Mouse (Mus musculus) cerebellum, adult 18-20 months (tissue): ENCODE measurements around the gene Itgb7.
"Not testable (repeated sequence)": the region's sequence is repeated elsewhere in the genome, so short reads cannot be mapped to it uniquely, and the experiment has no call there.

ENCODE experiments used
- DNase-seq, 2 experiments: peaks; one replicate each; pipeline ENCODE4 v3.0.0; 2021

The Itgb7 gene

DNA sequence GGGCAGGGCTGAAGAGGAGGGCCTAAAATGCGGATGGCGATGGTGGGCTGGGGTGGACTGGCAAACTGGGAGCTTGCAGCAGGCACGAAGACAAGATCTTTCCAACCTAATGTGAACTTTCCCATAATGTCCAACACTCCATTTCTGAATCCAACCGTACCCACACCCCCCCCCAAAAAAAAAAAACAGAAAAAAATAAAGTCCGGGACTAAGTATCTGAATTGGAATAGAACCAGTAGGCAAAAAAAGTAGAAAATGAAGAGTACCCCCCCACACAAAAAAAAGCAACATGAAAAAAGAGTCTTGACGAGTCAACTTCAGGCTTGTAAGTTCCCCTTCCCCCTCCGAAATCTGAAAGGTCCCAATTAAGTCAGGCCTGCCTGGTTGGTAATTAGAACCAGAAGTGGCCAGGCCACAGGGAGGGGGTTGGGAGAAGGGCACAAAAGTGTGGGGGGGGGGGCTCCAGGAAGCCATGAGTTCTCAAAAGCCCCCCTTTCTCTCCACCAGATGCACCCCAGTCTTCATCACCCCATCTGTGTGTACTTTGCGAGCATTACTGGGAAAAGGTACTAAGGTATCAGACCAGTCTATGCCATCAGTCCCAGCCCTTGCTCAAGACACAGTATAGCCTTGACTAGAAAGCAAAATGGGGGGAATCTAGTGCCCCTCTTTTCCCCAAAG lies 16.5 kb upstream of the Itgb7 start:
- DNase-seq = no peak

DNA sequence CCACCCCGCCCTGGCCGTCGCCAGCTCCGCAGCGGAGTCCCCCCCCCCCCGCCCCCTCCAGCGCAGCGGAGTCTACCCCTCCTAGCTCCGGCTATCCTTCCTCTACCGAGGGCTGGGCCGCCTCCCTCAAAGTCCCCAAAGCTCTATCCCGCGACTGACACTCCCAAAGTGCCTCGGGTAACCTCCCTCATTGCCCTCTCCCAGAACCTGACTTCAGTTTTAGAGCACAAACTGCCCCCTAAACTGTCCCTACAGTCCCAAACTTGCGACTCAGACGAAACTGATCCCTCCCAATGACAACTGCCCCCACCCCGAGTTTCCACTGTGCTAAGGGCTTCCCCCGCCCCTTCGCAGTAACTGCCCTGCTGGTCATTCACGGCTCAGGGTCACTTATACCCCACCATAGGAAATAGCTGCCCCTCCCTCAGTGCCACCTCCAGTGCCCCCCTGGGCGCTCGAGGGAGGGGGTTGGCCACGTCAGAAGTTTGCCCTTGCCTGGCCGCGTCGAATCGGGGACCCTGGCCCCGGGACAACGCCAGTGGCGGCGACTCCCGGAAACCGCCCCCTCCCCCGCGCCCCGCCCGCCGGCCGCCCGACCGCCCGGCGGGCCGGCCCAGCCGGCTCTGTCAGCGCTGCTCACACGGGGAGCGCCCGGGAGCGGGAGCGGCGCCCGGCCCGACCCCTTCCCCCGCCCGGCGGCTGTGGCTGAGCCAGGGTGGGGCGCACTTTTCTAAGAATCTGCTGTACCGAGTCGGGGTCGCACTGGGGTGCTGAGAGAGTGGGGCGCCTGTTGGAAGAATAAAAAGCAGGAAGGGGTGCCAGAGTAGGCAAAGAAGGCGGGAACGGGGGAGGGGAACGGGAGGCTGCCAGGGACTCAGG lies 15.7 kb upstream of the Itgb7 start:
- peak; percentile 50 to 51 for DNase-seq

DNA sequence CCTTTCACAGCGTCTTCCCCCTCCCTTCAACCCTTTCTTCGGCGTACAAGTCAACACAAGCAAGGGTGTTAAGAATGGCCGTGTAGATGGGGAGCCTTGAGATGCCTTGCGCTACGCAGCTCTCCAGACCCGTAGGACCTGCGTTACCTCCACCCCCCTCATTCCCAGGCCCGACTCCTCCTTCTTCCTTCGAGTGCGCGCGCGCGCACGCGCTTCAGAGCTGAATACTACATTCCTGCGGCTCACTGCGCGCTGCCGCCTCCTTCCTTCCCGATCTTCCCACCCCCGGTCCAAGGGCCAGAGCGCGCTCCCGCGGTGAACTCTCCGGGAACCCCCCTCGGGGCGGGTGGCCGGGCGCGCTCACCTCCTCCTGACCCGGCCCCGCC lies 15.1 kb upstream of the Itgb7 start:
- peak; percentile 91 to 94 for DNase-seq

DNA sequence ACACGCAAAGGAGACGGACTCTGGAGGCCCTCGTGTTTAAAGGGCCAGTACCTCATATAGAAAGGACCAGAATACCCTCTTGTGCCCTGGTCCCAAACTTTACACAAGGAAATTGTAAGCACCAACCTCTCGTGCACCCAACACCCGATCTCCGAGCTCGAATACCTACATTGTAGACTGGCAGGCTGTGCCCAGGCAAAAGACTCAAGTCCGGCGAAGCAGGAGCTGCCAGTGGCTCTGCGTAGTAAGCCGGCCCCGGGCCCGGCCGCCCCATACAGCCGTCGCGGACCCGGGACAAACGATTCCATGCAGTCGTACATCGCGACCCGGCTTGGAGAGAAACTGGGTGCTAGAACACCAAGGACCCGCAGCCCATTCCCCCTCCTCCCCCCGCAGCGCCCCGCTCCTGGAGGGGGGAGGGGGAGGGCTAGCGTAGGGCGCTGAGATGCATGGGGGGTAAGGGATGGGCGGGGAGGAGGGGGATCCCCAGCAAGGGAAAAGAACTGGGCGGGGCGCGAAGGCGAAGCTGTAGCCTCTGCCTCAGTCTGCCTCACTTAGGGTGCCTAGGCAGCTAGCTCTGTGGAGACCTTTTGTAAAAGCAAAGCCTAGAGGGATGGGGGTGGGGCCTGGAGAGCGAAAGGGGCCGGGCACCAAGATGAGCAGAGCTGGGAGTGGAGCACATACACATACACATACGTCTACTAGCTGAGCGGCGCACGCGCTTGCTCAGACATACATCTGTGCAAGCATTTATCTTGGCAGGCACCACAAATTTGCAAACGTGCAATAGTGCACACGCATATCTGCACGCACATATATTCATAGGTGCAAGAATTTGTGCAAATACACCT lies 14.4 kb upstream of the Itgb7 start:
- DNase-seq = peak; percentile 70 to 78

DNA sequence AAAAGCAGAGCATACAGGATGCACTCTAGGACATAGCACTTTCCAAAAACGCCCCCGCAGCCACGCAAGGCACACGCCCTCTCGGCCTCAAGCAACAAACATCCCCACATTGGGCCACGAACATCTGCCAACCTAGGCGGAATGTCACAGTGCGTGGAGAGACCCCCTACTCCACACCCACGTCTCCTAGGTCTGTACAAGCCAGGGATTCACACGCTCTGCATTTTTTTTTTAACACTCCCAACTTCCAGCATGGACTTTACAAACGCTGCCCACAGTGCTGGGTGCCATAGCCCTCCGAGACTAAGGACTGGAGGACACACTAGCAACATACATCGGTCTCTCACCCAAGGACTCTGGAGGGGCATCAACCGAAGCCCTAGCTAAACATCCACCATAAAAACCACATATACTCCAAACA lies 13.7 kb upstream of the Itgb7 start:
- DNase-seq = no peak

DNA sequence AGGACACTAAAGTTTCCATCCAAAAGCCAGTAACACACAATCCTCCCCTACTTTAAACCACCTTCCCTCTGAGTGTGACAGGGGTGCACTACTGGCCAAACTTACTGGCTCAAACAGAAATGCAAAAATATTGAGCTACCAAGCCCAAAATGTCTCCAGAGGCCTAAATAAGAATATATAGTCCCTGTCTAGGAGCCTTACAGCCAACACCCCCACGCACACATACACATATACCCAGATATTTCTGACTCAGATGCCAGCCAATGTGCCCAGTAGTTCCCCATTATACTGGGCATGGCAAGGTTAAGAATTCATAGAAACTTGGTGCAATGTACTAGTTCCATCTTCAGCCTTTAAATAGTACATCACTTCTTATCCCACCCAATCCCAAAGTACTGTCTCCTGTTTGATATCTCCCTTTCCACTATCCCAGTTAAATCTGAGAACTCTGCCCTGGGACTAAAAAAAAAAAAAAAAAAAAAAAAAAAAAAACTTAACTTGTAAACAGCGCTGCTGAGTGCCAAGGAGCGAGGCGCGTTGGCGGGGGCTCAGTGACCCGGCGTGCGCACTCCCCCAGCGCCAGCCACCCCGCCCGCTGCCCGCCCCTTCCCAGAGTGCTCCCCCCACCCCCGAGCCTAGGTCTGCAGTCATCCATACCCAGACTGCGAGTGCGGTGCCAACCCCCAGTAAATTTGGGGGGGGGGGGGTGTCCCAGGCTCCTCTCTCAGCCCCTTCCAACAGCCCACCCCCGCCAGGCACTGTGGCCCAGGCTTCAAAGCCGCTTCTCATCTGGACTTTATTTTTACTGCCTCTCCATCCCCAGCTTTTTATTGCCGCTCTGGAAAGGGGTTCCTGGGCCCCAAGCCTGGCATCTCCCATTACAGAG lies 12.8 kb upstream of the Itgb7 start:
- no peak for DNase-seq

DNA sequence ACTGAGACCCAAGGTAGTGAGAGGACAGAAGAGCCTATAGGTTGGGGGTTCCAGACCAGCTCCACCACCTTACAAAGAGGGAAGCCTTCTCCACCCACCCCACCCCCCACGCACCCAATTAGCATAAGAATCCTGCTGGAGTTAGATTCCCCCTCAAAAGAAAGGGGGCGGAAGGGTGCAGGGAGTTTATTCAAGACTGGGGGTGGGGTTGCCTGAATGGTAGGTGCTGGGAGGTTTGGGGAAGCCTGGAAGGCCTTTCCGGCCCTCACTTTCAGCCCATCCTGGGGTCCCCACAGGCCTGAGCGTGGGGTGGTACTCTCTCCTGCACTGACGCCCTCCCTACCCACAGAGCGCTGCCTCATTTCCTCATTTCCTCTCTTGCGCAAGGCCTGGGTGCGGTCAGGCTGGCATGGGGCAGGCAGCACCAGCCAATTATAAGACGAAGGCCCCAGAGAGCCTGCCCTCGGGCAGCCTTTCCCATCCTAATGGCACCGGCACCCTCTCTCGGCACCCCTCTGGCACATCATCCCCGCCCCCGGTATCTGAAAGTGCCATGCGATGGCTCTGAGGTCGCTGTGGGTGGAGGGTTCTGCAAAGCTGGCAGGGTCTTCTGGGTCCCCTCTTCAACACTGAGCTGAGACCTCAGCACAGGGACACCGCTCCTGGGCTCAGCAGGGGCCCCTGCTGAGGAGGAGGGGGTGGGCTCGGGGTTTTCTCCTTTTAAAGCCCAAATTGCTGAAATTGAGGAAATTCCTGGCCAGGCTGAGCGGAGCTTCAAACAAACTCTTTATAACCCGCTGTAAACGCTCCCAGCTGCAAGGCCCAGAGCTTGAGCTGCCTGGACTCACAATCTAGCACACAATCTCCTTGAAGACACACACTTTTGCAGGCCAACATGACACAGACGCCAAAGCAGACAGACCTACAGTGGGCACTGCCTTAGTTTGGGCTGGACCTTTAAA lies 11.8 kb upstream of the Itgb7 start:
- DNase-seq = no peak

DNA sequence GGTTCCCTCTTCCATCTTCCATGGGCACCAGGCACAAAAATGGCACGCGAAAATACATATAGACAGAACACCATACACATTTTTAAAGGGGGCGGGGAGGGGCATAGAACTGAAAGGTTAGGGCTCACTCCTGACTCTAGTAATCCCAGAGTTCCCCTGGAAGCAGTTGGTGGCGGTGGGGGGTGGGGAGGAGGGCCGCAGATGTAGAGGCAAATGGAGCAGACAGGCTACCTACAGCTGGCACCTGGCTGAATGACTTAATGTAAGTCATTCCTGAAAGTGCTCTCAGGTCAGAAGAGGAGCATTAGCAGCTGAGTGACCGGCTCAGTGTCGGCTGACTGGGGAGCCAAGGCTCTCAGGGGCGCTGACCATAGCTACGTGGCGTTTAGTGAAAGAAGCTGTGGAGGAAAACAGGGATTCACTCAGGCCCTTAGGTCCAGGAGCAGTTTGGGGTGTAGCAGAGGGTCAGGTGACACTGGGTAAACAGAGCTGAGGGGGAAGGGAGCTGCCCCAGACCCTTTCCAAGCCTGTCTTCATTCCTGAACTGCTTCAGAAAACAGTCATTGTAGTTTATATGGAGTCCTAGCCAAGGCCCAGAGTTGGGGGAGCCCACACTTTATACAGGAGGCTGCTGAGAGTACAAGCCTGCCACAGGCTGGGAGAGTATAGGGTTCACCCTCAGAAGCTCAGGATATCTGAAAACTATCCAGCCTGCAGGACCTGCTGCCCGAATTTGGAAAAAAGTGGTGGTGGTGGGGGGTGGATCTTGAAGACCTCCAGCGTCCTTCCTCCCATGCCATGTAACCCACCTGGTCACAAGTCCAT lies 10.9 kb upstream of the Itgb7 start:
- DNase-seq = no peak

DNA sequence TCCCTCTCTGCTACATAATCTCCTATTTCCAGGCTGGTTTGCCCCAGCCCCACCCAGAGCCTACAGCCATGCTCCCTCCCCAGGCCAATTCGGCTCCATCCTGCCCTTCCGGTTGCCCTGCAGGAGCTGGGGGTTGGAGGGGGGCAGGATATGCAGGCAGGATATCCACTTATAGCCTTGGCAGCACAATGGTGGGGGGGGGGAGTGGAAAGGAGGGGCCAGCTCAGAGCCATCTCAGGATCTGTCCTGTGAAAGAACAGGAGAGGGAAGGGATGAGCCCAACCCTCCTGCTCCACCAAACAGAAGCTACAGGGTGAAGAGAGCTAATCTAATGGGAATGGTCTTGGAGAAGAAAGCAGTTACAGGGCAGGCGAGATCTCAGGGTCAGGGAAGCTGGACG lies 8.9 kb upstream of the Itgb7 start:
- DNase-seq = no peak

DNA sequence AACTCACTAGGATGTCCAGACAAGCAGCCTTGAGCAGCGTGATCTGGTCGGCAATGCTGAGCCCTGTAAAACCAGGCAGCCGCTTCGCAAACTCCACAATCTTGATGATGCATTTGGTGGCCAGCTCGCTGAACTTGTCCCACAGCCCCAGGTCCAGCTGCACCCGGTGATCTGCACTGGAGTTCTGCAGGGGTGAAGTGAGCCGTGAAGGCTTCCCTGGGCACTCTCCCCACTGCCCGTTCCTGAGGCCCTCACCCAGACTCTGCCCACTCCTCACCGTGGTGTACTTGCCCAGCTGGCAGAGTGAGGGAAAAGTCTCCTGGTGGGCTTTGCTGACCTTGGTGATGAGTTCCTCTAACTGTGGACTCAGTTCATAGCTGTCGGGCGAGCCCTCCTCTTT lies 8.1 kb upstream of the Itgb7 start:
- DNase-seq = no peak

DNA sequence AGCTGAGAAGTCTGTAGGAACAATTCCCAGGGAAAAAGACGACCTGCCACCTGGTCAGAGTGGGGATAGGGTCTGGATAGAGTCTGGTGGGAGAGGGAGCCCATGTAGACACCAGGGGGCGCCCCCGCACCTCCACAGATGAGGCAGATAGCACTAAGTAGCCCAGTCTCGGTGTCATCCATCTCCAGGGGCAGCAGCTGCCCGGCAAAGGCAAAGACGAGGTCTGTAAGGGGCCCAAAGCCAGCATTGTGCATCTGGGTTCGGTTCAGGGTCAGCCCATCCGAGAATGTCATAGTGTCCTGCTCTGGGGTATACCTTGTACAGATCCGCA lies 7.5 kb upstream of the Itgb7 start:
- peak; percentile 74 to 84 for DNase-seq

DNA sequence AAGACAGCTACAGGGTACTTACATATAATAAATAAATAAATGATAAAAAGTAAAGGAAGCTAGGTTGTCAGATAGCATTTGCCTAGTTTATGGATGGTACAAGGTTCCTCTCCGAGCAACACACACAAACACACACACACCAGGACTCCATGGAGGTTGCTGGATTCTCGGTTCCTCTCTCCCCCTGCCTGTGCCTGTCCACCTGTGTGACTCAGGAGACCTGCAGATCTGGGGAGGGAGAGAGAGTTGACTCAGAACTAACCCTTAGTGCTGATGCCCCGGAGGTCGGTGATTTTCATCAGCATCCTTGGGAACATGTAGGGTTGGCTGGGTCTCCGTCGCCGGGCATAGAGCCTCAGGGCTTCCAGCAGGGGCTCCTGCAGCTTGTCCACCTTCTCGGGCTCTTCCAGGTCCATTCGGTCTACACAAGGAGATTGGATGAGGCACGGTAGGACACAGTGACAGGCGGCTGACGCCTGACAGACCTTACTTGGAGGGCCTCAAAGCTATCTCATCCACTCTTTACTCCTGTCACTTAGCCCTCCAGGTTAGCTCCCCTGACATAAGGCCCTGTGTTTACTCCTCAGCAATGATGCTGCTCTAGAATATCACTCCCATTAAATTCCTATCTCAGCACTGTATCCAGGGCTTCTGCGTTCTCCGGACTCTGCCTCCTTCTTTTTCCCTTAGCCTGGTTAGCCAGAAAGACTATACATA lies 7.0 kb upstream of the Itgb7 start:
- no peak for DNase-seq

DNA sequence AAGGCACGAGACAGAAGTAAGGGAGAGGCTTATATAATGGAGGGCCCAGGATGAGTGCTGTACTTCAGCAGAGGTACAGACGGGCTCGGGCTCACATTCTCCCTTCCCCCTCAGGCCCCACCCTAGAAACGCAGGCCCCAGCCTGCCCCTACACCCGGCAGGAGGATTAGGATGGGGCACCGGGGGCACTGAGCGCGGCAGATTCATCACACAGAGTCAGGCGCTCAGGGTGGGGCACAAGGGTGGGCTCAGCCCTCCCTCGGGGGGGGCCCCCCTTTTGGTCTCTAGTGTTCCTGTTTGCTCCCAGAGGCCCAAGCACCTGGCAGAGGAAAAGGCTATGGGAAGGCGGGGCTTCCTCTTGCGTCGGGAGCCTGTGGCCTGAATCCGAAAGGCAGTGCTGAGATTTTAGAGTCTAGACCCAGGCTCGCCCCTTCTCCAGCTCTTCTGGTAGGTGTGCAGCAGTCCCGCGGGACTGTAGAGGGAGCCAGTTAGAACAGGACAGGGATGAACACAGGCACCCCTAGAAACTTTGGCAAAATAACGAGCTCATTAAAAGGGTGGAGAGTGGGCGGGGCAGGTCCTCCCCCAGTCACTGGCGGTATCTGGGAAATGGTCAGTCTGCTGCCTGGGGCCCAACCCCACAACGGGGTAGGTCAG lies 3.8 kb upstream of the Itgb7 start:
- no peak for DNase-seq

DNA sequence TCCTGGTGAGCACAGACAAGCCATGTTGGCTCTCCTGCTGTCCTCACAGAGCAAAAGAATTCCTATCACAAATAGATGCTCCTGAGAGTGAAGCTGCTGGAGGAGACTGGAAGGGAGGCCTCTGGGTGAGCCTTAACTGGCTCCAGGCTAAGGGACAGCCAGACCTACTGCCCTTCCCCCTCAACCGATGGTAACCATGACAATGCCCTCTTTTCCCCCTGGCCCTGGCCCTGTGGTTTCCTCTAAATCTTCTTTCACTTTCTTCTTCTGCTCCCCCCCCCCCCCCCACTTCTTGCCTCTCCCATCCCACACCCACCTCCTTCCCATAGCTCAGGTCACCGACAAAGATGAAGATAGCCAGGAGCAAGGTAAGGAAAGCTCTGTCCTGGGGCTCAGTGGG lies 2.2 kb upstream of the Itgb7 start:
- no peak for DNase-seq

DNA sequence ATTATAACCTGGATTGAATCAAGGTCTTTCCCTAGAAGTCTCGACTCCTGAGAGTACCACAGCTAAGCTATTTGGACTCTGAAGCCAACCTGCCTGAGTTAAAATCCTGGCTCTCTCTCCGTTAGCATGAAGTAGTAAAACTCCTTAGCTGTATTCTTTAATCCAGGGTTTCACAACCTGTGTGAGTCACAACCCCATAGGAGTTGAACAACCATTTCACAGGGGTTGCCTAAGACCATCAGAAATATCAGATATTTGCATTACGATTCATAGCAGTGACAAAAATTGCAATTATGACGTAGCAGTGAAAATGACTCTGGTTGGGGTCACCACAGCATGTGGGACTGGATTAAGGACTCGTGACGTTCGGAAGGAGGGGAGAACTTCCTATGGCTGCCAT lies 1.0 kb upstream of the Itgb7 start:
- DNase-seq = no peak

DNA sequence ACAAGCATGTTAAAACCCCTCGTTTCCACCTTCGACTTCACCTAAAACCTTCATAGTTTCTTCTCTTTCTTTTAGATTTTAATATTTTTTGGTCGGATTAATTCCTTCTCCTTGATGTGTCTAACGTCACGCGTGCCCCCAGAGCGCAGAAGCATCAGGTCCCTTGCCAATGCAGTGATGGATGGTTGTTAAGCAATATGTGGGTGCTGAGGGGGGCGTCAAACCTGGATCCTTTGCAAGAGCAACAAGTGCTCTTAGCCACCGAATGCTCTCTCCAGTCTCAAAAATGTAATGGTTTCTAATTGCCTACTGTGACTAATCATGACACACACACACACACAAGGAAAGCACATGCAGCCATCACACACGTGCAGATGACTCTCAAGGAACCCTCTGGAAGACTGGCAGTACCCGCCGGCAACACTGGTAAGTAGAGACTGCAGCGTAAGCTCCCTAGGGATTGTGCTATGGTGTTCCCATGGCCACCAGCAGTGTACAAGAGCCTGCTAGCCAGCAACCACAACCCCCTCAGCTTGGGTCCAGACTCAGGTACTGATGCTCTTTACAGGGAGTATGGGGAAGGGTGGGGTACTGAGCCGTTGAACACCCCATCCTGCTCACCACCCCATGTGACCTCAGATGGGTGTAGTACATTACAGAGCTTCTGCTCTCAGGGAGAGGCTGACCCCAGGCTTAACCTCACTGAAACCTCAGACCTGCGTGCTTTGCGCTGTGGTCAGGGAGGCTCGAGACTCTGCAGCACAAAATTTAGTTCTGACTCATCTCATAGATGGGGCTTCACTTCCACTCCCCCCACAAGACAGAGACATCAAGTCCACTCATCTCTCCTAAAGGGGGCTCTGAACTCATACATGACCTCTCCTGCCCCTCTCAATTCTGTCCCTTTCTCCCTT lies 1.1 kb downstream of the Itgb7 start:
- DNase-seq = no peak

DNA sequence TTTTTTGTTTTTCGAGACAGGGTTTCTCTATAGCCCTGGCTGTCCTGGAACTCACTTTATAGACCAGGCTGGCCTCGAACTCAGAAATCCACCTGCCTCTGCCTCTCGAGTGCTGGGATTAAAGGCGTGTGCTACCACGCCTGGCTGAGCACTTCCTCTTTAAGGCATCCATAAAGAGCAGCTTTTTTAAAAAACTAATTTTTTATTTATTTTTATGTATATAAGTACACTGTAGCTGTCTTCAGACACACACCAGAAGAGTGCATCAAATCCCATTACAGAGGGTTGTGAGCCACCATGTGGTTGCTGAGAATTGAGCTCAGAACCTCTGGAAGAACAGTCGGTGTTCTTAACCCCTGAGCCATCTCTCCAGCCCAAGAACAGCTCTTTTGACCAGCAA lies 6.1 kb downstream of the Itgb7 start:
- DNase-seq = not testable (repeated sequence)

DNA sequence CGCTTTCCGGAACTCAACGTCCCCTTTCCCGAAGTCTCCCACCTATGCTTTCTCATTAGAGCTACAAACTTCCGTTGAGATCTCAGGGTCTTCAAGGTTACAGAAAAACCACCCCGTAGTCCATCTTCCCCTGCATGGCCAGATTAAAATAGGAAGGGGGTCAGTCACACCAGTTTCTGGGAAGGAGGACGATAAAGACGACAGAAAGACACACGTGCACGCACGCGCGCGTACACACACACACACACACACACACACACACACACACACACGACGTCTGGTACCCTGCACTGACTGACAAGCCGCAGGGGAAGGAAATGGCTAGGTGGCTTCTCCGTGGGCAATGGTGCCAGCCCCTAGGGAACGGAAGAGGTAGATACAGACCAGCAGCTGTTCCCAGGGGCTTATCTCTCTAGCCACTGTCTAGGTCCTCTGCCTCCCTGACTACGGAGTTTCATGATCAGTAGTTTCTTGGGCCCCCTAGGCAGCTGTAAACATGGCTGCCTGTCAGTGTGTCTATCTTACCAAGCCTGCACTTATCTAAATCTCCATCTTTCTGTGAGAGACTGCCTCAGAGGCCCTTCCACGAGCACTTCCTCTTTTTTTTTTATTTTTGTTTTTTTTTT lies 6.6 kb downstream of the Itgb7 start:
- DNase-seq = no peak
